Mouse (Mus musculus) heart, adult 2 months (tissue): ENCODE measurements around the gene Ihh. TPM values are rescaled to one million over a fixed set of nuclear protein-coding genes. Genes with fewer than 3 reads are reported as not detected.

Source experiments
- DNase-seq, 2 experiments: peaks; one replicate each; pipeline ENCODE4 v3.0.0; 2021
- H3K27ac ChIP-seq: fragments of 200-600 bp; 2 replicates; pipeline ENCODE4 v1.8.1; 2022
- H3K27me3 ChIP-seq: fragments of 200-500 bp; 2 replicates; pipeline ENCODE4 v1.6.1; 2012; ENCODE audit warnings: mild to moderate bottlenecking, low read length, inconsistent platforms, mixed read lengths; ENCODE audit not compliant: control insufficient read depth, insufficient read depth
- H3K36me3 ChIP-seq: fragments of 200-500 bp; 2 replicates; pipeline ENCODE4 v1.6.1; 2012; ENCODE audit warnings: low read length, inconsistent platforms; ENCODE audit not compliant: control insufficient read depth, insufficient read depth
- H3K4me1 ChIP-seq: fragments of 200-500 bp; 2 replicates; pipeline ENCODE4 v1.6.1; 2011; ENCODE audit warnings: low read length; ENCODE audit not compliant: control insufficient read depth, insufficient read depth
- H3K4me3 ChIP-seq: fragments of 200-600 bp; 2 replicates; pipeline ENCODE4 v1.8.1; 2022
- H3K79me2 ChIP-seq: fragments of 200-500 bp; replicated peaks from 2 replicates; pipeline ENCODE4 v1.6.1; 2012; ENCODE audit warnings: mild to moderate bottlenecking, inconsistent platforms, low read length, moderate library complexity, mixed read lengths; ENCODE audit not compliant: control insufficient read depth, insufficient read depth
- H3K9ac ChIP-seq: fragments of 200-500 bp; 2 replicates; pipeline ENCODE4 v1.6.1; 2012; ENCODE audit warnings: low read depth, mild to moderate bottlenecking, control low read depth, inconsistent platforms, low read length, mixed read lengths
- CTCF ChIP-seq: fragments of 200-600 bp; IDR thresholded peaks from 2 replicates; pipeline ENCODE4 v1.8.1; 2022; ENCODE audit warnings: antibody characterized with exemption, mild to moderate bottlenecking, moderate library complexity
- EP300 ChIP-seq: fragments of 200-500 bp; IDR thresholded peaks from 2 replicates; pipeline ENCODE4 v1.6.1; 2011; ENCODE audit warnings: low read depth, low read length, control low read depth; ENCODE audit not compliant: insufficient read depth
- POLR2A ChIP-seq: fragments of 200-500 bp; IDR thresholded peaks from 2 replicates; pipeline ENCODE4 v1.6.1; 2011; ENCODE audit warnings: mild to moderate bottlenecking, low read depth, low read length, control low read depth; ENCODE audit not compliant: insufficient read depth
- WGBS: fragments of 180-500 bp; shearing (Covaris S2); methylation state at CpG from one replicate; pipeline ENCODE4 v1.1.7; 2018; 5-methylcytosine and 5-hydroxymethylcytosine counted together
- intact Hi-C: fragments of 180-260 bp; cut with DNase I; formaldehyde crosslinking; loops from one replicate; pipeline ENCODE4 v1.15.1; 2025
- polyA plus RNA-seq: library from polyadenylated mRNA; depleted of rRNA; stranded (reverse); fragments of >200 nt; gene quantifications from 2 replicates; pipeline ENCODE4 v1.2.3, GENCODE M21; 2012
- total RNA-seq, 2 experiments: library from RNA; stranded (reverse); gene quantifications; 2 replicates each; pipeline ENCODE4 v1.2.3; 2021

Ihh gene
- total and polyA plus RNA-seq, 3 experiments: 0.04 to 0.16 (median 0.14) TPM

DNA sequence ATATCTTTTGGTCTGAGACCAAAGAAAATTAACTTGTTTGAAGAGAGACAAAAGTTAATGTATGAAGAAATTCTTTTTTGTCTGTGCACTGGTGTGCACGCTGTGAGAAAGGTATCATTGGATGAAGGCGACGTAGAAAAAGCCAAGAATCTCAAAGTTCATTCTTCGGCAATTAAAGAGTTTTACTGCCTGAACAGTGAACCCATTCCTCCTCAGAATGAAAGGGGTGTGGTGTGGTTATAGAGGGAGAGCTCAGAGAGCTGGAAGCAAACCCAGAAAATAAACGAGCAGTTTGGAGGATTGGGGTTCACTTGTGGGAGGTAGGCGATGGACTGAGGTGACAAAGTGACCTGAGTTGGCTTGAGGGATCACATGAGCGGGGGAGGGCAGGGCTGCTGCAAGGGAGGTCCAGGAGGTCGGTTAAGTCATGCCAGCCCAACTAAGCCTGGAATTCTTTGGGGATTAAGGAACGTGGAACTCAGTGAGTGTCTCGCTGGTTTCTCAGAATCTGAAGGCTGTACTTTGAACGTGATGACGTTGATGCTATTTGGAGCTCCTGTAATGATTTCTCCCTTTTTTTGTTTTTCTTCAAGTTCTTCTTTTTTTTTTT is 15.1 kb downstream of the Ihh start:
- 42% methylated on average over 12 of the region's 12 CpGs for WGBS
- Histone ChIP-seq H3K9ac (no peak overlapping the region), H3K79me2 (no peaks in the 10 kb centered on the region), H3K4me1 (no peaks in the 10 kb centered on the region; the same call in 1 of the 2 replicates), H3K36me3 (no peaks in the 10 kb centered on the region), H3K27me3 (peaks cover 6% of the 10 kb centered on the region; the same call in 1 of the 2 replicates), H3K4me3 (no peak overlapping the region), H3K27ac (no peak overlapping the region)
- no peak for DNase-seq
- intact Hi-C loops: no loop called here
- TF ChIP-seq CTCF: no peak
- no peak for TF ChIP-seq EP300
- no peak for TF ChIP-seq POLR2A

DNA sequence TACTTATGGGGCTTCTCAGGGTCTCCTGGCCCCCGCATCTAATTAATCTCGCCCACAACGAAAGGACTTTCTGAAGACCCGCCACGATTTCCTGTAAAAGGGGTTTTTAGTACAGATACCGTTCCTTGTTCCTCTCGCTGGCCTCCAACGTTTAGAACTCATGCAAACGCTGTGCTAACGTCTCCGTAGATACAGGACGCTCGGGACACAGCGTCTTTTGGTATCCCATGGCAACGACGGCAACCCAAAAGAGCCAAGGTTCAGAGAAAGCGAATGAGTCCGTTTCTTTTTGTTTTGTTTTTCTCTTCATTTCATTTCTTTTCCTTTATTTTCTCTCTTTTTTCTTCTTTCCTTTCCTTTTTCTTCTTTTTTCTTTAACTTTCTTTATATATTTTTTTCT is 16.1 kb downstream of the Ihh start, which contains the start of gene Cfap65:
Cfap65 (minus strand) TSS at position 198 of the 400 bp plus-strand sequence.
- TF ChIP-seq POLR2A: no peak
- no peak for TF ChIP-seq CTCF
- no peak for TF ChIP-seq EP300
- intact Hi-C loops: no loop called here
- DNase-seq: no peak

DNA sequence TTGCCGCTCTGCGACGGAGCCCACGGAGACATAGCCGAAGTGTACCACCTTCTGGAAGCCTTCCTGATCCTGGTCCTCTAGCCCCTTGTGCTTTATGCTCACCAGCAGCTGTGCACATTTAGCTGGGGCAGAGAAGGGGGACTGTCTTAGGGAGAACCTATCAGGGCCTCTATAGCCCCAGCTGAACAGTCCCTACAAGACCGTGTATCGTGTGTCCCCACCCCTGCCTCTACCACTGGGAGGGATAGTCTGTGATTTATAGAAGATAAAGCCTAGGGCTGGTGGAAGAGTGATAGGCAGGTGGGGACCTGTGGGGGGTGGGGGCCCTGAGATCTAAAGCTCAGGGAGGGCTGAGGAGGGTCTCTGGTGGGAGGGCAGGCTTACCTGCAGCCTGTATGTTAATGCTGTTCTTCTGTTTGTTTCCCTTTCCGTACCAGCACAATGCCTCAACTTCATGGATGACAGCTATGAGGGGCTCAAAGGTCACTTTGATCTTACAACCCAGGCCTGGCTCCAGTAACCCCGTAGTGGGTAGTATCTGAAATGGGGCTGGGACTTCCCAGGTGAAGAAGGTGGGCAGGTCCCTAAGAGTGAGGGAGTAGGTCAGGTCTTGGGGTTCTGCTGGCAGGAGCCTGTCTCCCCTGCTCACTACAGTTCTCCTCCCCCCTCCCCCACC is 23.7 kb downstream of the Ihh start:
- Histone ChIP-seq H3K4me1 (no peaks in the 10 kb centered on the region), H3K9ac (no peak overlapping the region), H3K4me3 (no peak overlapping the region), H3K79me2 (no peaks in the 10 kb centered on the region), H3K27me3 (0 out of 2 replicates have a peak, but pooled peaks cover 3% of the 10 kb centered on the region), H3K27ac (no peak overlapping the region), H3K36me3 (no peaks in the 10 kb centered on the region)
- no peak for DNase-seq
- TF ChIP-seq POLR2A: no peak
- TF ChIP-seq EP300: no peak
- no peak for TF ChIP-seq CTCF
- intact Hi-C loops: no loop called here
- 78% methylated on average over 9 of the region's 9 CpGs for WGBS

More for the DNA sequence above, 16.1 kb downstream of the Ihh start, which contains the start of gene Cfap65:
- no peaks in the 10 kb centered on the region for H3K79me2 ChIP-seq
- no peak within 1 kb of the TSS for H3K4me3 ChIP-seq
- no peak within 1 kb of the TSS for H3K27ac ChIP-seq
- no peaks in the 10 kb centered on the region; the same call in 1 of the 2 replicates for H3K4me1 ChIP-seq
- H3K27me3 ChIP-seq: peaks cover 6% of the 10 kb centered on the region; the same call in 1 of the 2 replicates
- no peak within 1 kb of the TSS for H3K9ac ChIP-seq
- H3K36me3 ChIP-seq: no peaks in the 10 kb centered on the region
- WGBS: 4% methylated on average over 18 of the region's 18 CpGs

DNA sequence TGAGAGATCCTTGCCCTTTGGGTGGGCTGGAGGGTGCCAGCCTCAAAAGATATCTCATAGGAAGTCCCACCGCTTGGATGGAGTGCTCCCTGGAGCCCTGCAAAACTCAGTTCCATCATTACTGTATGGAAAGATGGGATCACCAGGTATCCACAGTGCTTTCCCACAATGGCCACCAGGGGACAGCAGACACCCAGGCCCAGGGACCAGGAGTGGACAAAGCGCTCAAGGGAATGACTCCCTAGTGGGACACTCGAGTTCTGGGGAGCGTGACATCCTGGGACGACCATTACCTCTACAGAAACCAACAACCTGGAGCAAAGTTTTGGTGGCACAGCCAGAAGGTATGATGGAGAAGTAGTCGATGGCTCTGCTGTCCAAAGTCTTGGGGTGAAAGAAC is 24.8 kb downstream of the Ihh start:
- peak; percentile 30 to 57 for DNase-seq
- H3K4me1 ChIP-seq: no peaks in the 10 kb centered on the region
- H3K79me2 ChIP-seq: no peaks in the 10 kb centered on the region
- TF ChIP-seq EP300 (no peak), CTCF (peak; percentile 98)
- H3K36me3 ChIP-seq: no peaks in the 10 kb centered on the region
- intact Hi-C loops: loop anchor here (1.0 kb wide), 1 partner anchor 91 kb away; no protein-coding TSS in a partner anchor
- H3K27me3 ChIP-seq: 0 out of 2 replicates have a peak, but pooled peaks cover 2% of the 10 kb centered on the region
- H3K4me3 ChIP-seq: no peak overlapping the region
- H3K27ac ChIP-seq: no peak overlapping the region
- H3K9ac ChIP-seq: no peak overlapping the region
- 29% methylated on average over 6 of the region's 6 CpGs for WGBS

DNA sequence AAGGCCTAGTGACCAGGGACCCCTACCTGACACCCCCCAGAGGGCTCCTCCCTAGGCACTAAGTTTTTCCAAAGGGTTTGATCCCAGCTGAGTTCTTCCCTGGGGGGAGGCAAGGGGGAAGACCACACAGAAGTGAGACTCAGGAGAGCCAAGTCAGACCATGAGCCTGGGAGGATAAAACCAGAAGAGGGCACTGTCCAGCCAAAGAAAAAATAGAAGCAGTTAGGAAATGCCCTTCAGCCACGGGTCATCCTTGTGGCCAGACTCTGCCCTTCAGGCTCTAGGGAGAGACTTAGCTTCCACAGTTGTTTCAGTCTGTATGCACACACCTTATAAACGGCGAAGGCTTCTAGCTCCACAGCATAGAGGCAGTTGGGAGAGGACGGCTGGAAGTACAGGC is 27.0 kb downstream of the Ihh start:
- TF ChIP-seq CTCF (peak; percentile 54), POLR2A (no peak)
- H3K4me1 ChIP-seq: no peaks in the 10 kb centered on the region
- H3K4me3 ChIP-seq: no peak overlapping the region
- no peaks in the 10 kb centered on the region for H3K36me3 ChIP-seq
- WGBS: 66% methylated on average over 4 of the region's 4 CpGs
- no peak overlapping the region for H3K9ac ChIP-seq
- intact Hi-C loops: no loop called here
- no peak for DNase-seq
- no peak overlapping the region for H3K27ac ChIP-seq
- no peaks in the 10 kb centered on the region for H3K79me2 ChIP-seq
- H3K27me3 ChIP-seq: no peaks in the 10 kb centered on the region

DNA sequence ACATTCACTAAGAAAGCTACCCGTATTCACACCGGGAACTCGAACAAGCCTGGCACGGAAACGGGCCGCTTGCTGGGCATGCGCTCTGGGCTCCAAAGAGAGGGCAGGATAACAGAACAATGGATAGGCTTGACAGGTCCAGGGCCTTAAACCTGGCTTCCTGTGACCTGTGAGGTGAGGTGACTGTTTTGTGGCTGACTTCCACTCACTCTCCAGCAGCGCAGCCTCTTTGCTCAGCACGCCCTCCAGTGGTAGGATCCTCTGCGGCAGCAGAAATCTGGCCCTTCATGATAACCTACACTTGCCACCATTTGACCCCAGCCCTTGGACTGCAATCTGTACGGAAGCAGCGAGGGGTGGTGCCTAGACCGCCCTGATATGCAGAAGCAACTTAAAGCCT is 35.8 kb downstream of the Ihh start:
- H3K9ac ChIP-seq: no peak overlapping the region
- intact Hi-C loops: no loop called here
- 20% methylated on average over 13 of the region's 13 CpGs for WGBS
- H3K4me3 ChIP-seq: no peak overlapping the region
- no peaks in the 10 kb centered on the region for H3K79me2 ChIP-seq
- no peak overlapping the region for H3K27ac ChIP-seq
- H3K4me1 ChIP-seq: no peaks in the 10 kb centered on the region
- no peaks in the 10 kb centered on the region for H3K27me3 ChIP-seq
- DNase-seq: no peak
- no peak for TF ChIP-seq EP300
- TF ChIP-seq POLR2A: no peak
- peak; percentile 17 for TF ChIP-seq CTCF
- no peaks in the 10 kb centered on the region for H3K36me3 ChIP-seq
